18 mouse cellular contexts compared by ENCODE assay signal in the genomic region with DNA sequence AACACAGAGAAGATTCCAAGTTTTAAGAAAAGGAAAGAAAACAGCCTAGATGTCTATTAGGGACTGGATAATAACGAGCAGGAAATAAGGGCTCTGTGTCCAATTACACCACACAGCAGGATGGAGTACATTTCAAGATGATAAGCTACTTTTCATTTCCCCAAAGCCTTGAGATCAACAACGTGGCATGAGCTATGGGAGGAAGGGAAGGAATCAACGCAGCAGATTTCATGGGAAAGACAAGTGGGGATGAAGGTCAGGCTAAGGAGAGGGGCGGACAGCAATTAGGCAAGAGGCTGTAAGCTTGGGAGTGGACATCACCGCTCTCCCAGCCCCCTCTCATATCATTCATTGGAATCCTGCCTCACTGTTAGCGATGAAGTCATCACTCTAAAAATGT.
A peak's percentile ranks its signal among the peaks of the same experiment; 100 is the strongest.
DNase-seq lines count a peak whose midpoint lies in the region; ATAC-seq and TF ChIP-seq lines count a peak whose summit lies in the region.
"Had no signal": no experiment of that assay in that cellular context is flagged by ENCODE, and none has a peak within 500 bp of the region (broad histone marks: within the 10 kb centered on the region; RNA-seq: fewer than 3 reads in every experiment).

No protein-coding gene starts in this region.

- H3K27me3 ChIP-seq in liver, adult 2 months (ENCODE audit: control insufficient read depth, insufficient read depth, low read length): no peaks in the 10 kb centered on the region
- no peaks in the 10 kb centered on the region for H3K27me3 ChIP-seq in liver, embryonic 12.5 days (replicated peaks)
- H3K27me3 ChIP-seq in liver, postnatal 0 days (ENCODE audit: insufficient read depth, low read length): no peaks in the 10 kb centered on the region
- H3K27me3 ChIP-seq: embryonic facial prominence, embryonic 12.5 days; forebrain, embryonic 13.5 days; forebrain, embryonic 15.5 days had no signal

- H3K36me3 ChIP-seq in liver, adult 2 months (ENCODE audit: control insufficient read depth, insufficient read depth, low read length): no peaks in the 10 kb centered on the region
- no peaks in the 10 kb centered on the region for H3K36me3 ChIP-seq in liver, embryonic 12.5 days
- no peaks in the 10 kb centered on the region for H3K36me3 ChIP-seq in liver, postnatal 0 days (replicated peaks; ENCODE audit: insufficient read depth, low read length)
- H3K36me3 ChIP-seq: embryonic facial prominence, embryonic 10.5 days; embryonic facial prominence, embryonic 12.5 days; forebrain, embryonic 15.5 days had no signal

- DNase-seq in liver, adult 2 months (ENCODE audit: extremely low read depth, low read depth, low spot score): peak; percentile 19
- peak; percentile 3 for DNase-seq in brain, embryonic 14.5 days (ENCODE audit: low read depth)
- no peak for DNase-seq in liver, postnatal 0 days
- DNase-seq in kidney, postnatal 25 days: no peak
- DNase-seq: adrenal gland, adult 2 months; adrenal gland, postnatal 10 days; adrenal gland, postnatal 25 days; cerebellum, adult 11-12 months; cerebellum, adult 2 months; cerebellum, adult 9-10 months; cerebellum, postnatal 10 days; cerebellum, postnatal 25 days; forebrain, postnatal 0 days had no signal

- peak; percentile 62; the same call in 1 of the 2 replicates for TF ChIP-seq EP300 in liver, postnatal 0 days (IDR thresholded peaks at IDR 0.05; ENCODE audit: low read depth)

- no peak for TF ChIP-seq POLR2A in liver, adult 2 months (IDR thresholded peaks at IDR 0.05; ENCODE audit: extremely low read depth, insufficient read depth, low read length)
- no peak for TF ChIP-seq POLR2A in brain, embryonic 14.5 days (IDR thresholded peaks at IDR 0.05; ENCODE audit: borderline replicate concordance, extremely low read depth, insufficient read depth, insufficient read length, poor library complexity, severe bottlenecking)

- H3K9ac ChIP-seq in liver, adult 2 months (ENCODE audit: low read depth, low read length): no peak overlapping the region
- H3K9ac ChIP-seq in liver, embryonic 12.5 days: no peak overlapping the region
- no peak overlapping the region for H3K9ac ChIP-seq in liver, postnatal 0 days (replicated peaks)
- H3K9ac ChIP-seq: embryonic facial prominence, embryonic 12.5 days; forebrain, embryonic 13.5 days; forebrain, embryonic 15.5 days; forebrain, postnatal 0 days had no signal

- TF ChIP-seq CTCF in liver, adult 2 months (IDR thresholded peaks at IDR 0.05; ENCODE audit: low read depth, low read length): no peak
- TF ChIP-seq CTCF in brain, embryonic 14.5 days (IDR thresholded peaks at IDR 0.05; ENCODE audit: borderline replicate concordance, extremely low read depth, insufficient read depth, insufficient read length): no peak
- TF ChIP-seq CTCF in liver, postnatal 0 days (IDR thresholded peaks at IDR 0.05; ENCODE audit: low read depth): no peak

- no peaks in the 10 kb centered on the region for H3K9me3 ChIP-seq in liver, embryonic 12.5 days (replicated peaks)
- H3K9me3 ChIP-seq in liver, postnatal 0 days (ENCODE audit: low read length): no peaks in the 10 kb centered on the region
- H3K9me3 ChIP-seq: embryonic facial prominence, embryonic 10.5 days; embryonic facial prominence, embryonic 12.5 days; forebrain, embryonic 13.5 days; forebrain, embryonic 15.5 days had no signal

- peak overlapping the region; percentile 43; the same call in 1 of the 2 replicates for H3K27ac ChIP-seq in liver, adult 2 months (replicated peaks; ENCODE audit: insufficient read depth, low read depth, low read length)
- no peak overlapping the region for H3K27ac ChIP-seq in liver, embryonic 12.5 days
- peak overlapping the region; percentile 44 for H3K27ac ChIP-seq in liver, postnatal 0 days (ENCODE audit: low read depth)
- H3K27ac ChIP-seq: embryonic facial prominence, embryonic 10.5 days; embryonic facial prominence, embryonic 12.5 days; forebrain, embryonic 13.5 days; forebrain, embryonic 15.5 days had no signal

- no peaks in the 10 kb centered on the region for H3K4me1 ChIP-seq in liver, adult 2 months (ENCODE audit: control insufficient read depth, insufficient read depth, low read length)
- no peaks in the 10 kb centered on the region for H3K4me1 ChIP-seq in liver, embryonic 12.5 days
- no peaks in the 10 kb centered on the region for H3K4me1 ChIP-seq in liver, postnatal 0 days (ENCODE audit: insufficient read depth)
- H3K4me1 ChIP-seq: embryonic facial prominence, embryonic 10.5 days; embryonic facial prominence, embryonic 12.5 days; forebrain, embryonic 13.5 days; forebrain, embryonic 15.5 days had no signal

- H3K4me2 ChIP-seq in liver, embryonic 12.5 days: no peak overlapping the region
- no peak overlapping the region for H3K4me2 ChIP-seq in liver, postnatal 0 days (ENCODE audit: low read depth, low read length)
- H3K4me2 ChIP-seq: embryonic facial prominence, embryonic 12.5 days; forebrain, embryonic 13.5 days; forebrain, embryonic 15.5 days had no signal

- H3K79me2 ChIP-seq in liver, adult 2 months (ENCODE audit: control insufficient read depth, insufficient read depth, low read length): no peaks in the 10 kb centered on the region

- WGBS in liver, adult 2 months: 67% methylated on average over 6 of the region's 6 CpGs
- 58% methylated on average over 6 of the region's 6 CpGs for WGBS in liver, embryonic 12.5 days (ENCODE audit: insufficient replicate concordance)
- 55% methylated on average over 6 of the region's 6 CpGs for WGBS in liver, postnatal 0 days (ENCODE audit: insufficient replicate concordance)

- no peak overlapping the region for H3K4me3 ChIP-seq in liver, adult 2 months (ENCODE audit: insufficient read depth, low read depth, low read length)
- H3K4me3 ChIP-seq in liver, embryonic 12.5 days: no peak overlapping the region
- no peak overlapping the region for H3K4me3 ChIP-seq in liver, postnatal 0 days (ENCODE audit: low read depth, low read length)
- H3K4me3 ChIP-seq: embryonic facial prominence, embryonic 10.5 days; embryonic facial prominence, embryonic 12.5 days; forebrain, embryonic 13.5 days; forebrain, embryonic 15.5 days had no signal

- no peak for ATAC-seq in liver, embryonic 12.5 days
- no peak for ATAC-seq in liver, postnatal 0 days
- ATAC-seq: forebrain, embryonic 13.5 days; forebrain, embryonic 15.5 days; forebrain, postnatal 0 days had no signal

Comparison
In these comparisons a context has a peak if more than half of its experiments do, and no peak if none do; other contexts are left out.
1. DNase-seq: peak in liver, adult 2 months (single experiment) and brain, embryonic 14.5 days (single experiment); none in liver, postnatal 0 days (single experiment) and kidney, postnatal 25 days (0 of 2).